Mouse (Mus musculus): ENCODE measurements around the gene Hnrnpab. TPM values are rescaled to one million over a fixed set of nuclear protein-coding genes. Genes with fewer than 3 reads are reported as not detected.

Gene Hnrnpab
- polyA plus RNA-seq (2017; shearing (Covaris generic)): 534 TPM

DNA sequence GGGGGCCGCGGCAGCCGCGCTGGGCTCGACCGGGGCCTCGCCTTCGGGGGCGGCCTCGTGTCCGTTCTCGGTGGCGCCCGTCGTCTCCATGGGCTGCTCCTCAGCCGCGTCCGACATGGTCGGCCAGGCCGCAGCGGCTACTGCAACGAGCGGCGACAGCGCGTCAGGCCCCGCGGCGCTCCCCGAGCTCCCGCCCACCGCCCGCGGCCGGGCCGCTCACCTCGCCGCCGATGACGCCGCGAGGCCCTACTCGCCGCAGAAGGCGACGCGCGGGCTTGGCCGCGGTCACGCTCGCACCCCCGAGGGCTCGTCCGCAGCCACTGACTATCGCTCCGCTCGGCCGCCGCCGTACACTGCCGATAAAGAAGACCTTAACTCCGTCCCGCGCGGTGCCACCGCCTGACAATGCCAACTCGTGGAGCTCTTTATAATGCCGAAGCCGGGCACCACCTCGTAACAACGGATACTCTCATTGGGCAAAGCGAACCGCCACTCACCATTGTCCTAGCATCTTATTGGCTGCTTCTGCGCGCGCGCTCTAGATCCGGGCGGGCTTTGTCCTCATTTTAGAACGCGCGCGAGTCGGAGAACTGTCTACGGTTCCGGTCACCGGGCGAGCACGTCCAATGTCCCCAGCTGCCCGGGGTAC lies at the start of gene Hnrnpab:
Gene Hnrnpab (minus strand): TSS at position 401 of the 649 bp plus-strand sequence.

DNA sequence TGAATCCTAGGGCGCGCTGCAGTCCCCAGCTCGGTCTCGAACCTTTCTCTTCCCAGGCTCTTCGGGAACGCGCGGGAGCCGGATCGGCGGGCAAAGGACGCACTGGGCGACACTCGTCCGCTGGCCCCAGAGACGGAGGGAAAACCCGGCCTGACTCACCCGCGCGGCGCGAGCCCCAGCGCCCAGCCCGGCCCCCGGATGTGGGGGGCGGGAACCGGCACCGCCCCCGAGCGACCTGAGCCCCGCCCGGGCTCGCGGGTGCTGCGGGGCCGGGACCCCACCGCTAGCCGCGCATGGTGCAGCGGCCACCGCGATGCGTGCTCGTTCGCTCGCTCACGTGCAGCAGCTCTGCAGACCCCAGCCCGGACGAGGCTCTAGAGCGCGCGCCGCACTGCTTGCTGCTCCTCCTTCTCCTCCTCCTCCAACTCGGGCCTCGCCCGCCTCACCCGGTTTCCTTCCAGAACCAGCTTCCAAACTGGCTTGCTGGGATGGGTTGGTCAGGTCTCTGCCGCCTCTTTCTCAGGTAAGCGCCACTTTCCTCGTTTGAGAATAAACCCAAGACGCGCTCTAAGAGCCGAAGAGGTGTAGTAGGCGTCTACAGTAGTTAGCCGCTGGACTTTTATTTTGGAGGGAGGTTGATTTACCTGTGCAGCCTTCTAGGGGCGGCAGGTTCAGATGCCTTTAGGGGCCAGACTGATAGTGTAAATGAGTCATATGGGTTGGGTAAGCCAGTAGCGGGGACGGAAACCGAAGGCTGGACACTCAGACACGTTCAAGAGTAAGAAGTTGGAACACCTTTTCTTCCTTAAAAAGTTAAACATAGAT lies 44.3 kb upstream of the Hnrnpab start, which contains the start of the genes N4bp3 and D930048N14Rik:
Gene N4bp3 (minus strand): TSS at position 152 of the 825 bp plus-strand sequence.
Gene D930048N14Rik (plus strand): TSS at position 264 of the 825 bp plus-strand sequence.

DNA sequence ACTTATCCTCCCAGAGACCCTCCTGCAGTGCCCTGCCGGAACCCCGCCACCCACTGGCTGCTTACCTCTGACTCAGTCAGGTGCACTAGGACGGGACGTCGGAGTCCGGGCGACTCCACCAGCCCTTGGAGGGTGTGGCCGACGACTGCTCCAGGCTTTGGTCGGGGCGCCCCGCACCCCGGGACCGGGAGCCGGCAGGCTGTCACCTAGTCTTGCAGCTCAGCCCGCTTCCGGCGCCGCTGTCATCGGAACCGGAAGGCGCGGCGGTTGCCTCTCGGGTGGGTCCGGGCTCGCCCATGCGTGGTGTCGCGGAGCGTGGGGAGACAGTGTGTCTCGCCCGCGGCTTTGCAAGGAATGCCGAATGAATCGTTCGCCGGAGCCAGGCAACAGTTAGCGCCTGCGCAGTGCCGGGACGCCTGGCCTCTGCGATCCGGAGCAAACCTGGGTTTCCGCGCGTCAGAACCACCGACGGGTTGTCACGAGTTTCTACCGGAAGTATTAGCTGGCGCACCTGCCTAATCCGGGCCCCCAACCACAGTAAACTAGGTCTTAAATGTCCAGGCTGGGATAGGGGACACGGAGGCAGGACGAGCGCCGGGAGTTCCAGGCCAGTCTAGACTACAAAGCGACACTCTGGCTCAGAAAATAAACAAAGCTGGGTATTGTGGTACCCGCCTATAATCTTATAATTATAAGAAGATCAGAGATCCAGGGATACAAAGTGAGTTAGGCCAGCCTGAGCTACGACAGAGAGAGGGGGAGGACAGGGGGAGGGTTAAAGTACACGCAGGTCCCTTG lies 29.1 kb upstream of the Hnrnpab start, which contains the start of gene Rmnd5b:
Gene Rmnd5b (minus strand): TSS at position 372 of the 798 bp plus-strand sequence.

DNA sequence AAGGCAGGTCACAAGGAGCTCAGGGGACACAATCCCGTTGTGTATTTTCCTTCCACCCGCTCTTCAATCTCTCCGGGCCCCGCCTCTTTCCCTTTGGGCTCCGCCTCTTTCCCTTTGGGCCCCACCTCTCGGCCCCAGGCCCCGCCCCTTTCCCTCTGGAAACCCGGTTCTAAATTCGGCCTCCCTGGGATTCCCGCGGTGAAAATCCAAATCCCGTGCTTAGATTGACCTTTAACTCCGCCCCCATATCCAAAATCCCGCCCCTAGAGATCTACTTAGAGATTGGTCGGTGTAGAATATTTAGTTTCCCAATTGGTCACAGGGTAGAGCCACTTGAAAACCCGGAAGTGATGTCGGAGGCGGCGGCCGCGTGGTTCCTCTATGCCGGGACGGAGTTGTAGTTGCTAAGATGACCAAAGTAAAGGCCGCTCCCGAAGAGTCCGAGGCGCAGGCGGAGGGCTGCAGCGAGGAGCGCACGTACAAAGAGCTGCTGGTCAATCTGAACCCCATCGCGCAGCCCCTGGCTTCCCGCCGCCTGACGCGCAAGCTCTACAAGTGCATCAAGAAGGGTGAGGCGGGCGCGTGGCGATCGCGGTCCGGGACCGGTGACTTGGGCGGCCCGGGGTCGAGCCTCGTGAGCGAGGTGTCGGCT lies 12.9 kb upstream of the Hnrnpab start, which contains the start of gene Nhp2:
Gene Nhp2 (plus strand): TSS at position 327 of the 652 bp plus-strand sequence.

DNA sequence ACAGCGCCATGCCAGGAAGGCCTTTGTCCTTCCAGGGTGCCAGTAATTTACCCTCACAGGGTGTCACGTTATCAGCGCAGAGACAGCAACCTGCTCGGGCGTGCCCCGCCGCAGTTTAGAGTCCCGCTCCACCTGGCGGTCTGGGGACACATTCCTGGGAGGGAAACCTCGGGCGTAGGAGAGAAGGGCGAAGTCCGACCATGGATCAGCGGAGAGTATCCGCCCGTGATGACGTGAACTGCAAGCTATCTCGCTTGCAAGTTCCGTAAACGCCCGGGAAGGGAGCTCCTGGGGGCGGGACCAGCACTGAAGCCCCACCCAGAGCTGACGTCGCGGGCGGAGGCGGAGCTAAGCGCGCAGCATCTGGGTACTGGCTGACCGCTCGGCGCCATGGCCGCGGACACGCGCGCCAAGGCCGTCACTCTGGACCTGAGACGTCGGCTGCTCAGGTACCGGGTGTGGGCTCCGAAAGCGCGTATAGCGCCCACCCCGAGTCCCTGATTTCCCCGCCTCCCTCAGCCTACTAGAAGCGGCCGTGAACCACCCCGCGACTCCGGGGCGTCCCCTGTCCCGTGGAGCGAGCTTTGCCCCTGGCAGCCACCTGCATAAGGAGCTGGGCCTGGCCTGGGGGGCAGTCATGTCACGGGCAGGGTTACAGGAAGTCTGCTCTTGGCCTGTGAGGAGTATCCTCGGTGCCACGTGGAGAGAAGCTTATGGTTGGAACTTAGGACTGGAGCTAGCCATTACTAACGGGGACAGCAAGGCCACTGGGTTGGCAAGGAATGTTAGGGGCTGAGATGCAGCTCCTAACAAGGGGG lies 22.0 kb downstream of the Hnrnpab start, which contains the start of gene Phykpl:
Gene Phykpl (plus strand): TSS at position 327 of the 818 bp plus-strand sequence.

Other genes starting within 250 kb of the Hnrnpab start
- 14.0 TPM for gene Phykpl, start 22.1 kb downstream of the Hnrnpab start, polyA plus RNA-seq (2017; shearing (Covaris generic))
- gene Nhp2, start 12.9 kb upstream of the Hnrnpab start, polyA plus RNA-seq (2017; shearing (Covaris generic)): 48.6 TPM
- 78.3 TPM for gene Rmnd5b, start 29.0 kb upstream of the Hnrnpab start, polyA plus RNA-seq (2017; shearing (Covaris generic))
- 11.9 TPM for gene N4bp3, start 44.0 kb upstream of the Hnrnpab start, polyA plus RNA-seq (2017; shearing (Covaris generic))
- gene D930048N14Rik, start 44.1 kb upstream of the Hnrnpab start, polyA plus RNA-seq (2017; shearing (Covaris generic)): 1.2 TPM
- 4.4 TPM for gene 0610009B22Rik, start 82.0 kb upstream of the Hnrnpab start, polyA plus RNA-seq (2017; shearing (Covaris generic))
- 31.9 TPM for gene Sec24a, start 156.8 kb upstream of the Hnrnpab start, polyA plus RNA-seq (2017; shearing (Covaris generic))
- gene Sar1b, start 156.8 kb upstream of the Hnrnpab start, polyA plus RNA-seq (2017; shearing (Covaris generic)): 74.3 TPM